Mouse (Mus musculus) large intestine, adult 2 months (tissue): ENCODE data around the gene Speer4c. TPM values are rescaled to one million over a fixed set of nuclear protein-coding genes. Genes with fewer than 3 reads are reported as not detected.
"Not testable (repeated sequence)": the region's sequence is repeated elsewhere in the genome, so short reads cannot be mapped to it uniquely, and the experiment has no call there.

ENCODE experiments used
- DNase-seq: peaks from one replicate; pipeline ENCODE4 v3.0.0-alpha.2; 2012; ENCODE audit warnings: low read depth, low spot score
- WGBS: fragments of 180-500 bp; shearing (Covaris S2); methylation state at CpG from one replicate; pipeline ENCODE4 v1.1.7; 2018; 5-methylcytosine and 5-hydroxymethylcytosine counted together
- polyA plus RNA-seq: library from polyadenylated mRNA; depleted of rRNA; stranded (reverse); fragments of >200 nt; gene quantifications from 2 replicates; pipeline ENCODE4 v1.2.3, GENCODE M21; 2012; rRNA removed

Gene Speer4c
- polyA plus RNA-seq: not detected in 2 replicates

DNA sequence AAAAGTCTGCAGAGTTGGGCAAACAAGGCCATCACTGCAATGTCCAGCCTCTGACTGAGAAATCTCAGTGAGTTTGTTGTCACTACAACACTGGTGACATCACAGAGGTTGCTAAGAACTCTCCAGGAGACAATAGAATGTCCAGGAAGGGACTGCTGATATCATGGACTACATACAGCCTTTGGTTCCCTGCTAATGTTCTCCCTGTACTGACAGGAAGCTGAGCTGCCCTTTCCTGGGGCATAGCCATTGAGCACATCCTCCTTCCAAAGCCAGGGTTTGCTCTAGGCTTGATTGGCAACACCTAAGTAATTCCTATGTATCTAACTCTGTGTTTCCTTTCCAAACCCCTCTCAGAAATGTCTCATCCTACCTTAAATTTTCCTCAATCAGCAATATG is at the start of gene Speer4c:
Gene Speer4c, minus strand, starts transcription at position 101 of the 400 bp plus-strand sequence.
- DNase-seq: not testable (repeated sequence)

DNA sequence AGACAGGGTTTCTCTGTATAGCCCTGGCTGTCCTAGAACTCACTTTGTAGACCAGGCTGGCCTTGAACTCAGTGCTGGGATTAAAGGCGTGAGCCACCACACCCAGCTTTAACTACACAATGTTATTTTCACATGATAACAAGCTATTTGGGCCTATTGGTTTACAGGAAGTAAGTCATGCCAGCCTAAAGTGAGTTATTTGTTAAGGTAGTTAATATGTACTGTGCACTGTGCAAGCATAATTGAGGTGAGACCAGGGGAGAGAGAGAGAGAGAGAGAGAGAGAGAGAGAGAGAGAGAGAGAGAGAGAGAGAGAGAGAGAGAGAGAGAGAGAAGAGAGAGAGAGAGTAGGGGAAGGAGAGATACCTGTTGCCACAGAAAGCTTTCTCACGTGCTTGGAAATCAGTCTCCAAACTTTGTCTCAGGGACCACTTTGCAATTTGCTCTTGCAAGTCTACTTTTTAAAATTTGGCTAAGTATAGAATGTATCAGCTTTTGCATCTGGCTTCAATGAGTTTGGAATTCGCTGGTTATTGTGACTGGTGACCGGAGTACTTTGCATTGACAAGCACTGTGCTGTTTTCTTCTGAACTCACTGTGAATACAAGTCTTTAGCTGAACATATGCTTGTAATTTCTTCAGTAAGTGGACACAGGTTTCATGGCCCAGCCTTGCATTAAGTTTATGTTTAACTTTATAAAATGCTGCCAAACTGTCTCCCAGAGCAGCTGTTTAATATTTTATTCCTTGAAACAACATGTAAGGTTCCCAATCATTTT is 33.6 kb upstream of the Speer4c start:
- DNase-seq: no peak
- WGBS: 44% methylated on average over 4 of the region's 4 CpGs

GRCm38 (mm10) chr5:15734097-15734867 is 20.2 kb upstream of the Speer4c start:
- WGBS: 15% methylated on average over 3 of the region's 3 CpGs
- DNase-seq: peak; percentile 8

DNA sequence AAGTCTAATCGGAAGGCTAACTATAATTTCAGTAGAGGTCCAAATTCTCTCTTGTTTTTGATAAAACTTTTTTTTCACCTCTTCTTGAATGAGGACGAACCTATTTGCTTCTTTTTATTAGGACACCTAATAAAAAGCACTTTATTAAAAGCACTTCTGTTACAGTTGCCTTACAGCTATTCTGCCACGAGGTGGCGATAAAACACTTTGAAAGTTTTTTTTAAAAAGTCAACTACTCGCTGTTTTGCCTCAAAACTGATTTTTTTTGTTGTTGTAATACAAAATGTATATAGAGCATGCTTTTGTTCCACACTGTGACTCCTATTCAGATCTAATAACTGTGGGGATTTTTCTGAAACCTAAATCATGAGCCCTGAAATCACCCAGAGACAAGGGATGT is 11.2 kb downstream of the Speer4c start:
- WGBS: 25% methylated on average over 5 of the region's 5 CpGs
- DNase-seq: not testable (repeated sequence)

- not testable (repeated sequence) for DNase-seq
- 23% methylated on average over 2 of the region's 2 CpGs for WGBS
Measured at GRCm38 (mm10) chr5:15697719-15698118, 16.4 kb downstream of the Speer4c start.

- 73% methylated on average over 4 of the region's 4 CpGs for WGBS
- DNase-seq: not testable (repeated sequence)
Measured at GRCm38 (mm10) chr5:15691849-15692248, 22.2 kb downstream of the Speer4c start.

DNA sequence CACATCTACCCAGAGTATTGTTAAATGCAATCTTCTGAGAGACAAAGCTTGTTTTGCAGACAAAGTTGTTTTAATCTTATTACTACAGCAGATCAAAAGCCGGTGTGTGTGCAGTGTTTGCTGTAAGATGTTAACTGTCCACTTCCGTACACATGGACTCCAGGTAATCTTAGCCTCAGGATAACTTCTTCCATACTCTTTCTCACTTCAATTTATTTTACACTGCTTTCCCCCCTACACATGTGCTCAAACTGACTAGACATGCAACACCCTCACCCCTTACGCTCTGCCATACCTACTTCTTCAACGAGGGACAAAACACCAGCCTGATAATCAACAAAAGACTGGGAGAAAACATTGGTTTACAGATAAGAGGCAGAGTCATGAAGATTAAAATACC is 23.2 kb downstream of the Speer4c start:
- DNase-seq: not testable (repeated sequence)
- 78% methylated on average over 4 of the region's 4 CpGs for WGBS

DNA sequence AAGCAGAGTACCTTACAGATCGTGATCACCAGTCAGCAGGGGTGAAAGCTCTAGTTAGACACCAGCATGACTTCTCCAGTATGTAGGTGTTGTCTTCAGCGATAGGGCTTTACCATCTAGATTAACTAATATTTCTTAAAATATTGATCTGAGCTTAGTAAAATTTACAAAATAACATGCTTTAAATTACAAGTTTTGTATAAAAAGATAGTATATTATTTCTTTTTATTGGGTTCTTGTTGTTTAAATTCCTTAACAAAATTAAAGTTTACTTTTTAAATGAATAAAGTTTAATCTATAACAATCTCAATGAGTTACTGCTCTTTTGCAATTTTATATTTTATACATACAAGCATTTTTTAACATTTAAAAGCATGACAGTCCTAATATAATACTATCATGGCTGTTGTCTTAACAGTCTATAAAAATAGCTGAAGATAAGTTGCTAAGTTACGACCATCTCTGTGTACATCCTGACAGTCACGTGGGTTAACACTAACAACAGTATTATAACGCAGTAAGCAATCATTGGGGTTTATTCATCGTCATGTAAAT is 24.3 kb downstream of the Speer4c start:
- not testable (repeated sequence) for DNase-seq
- WGBS: 53% methylated on average over 6 of the region's 6 CpGs

GRCm38 (mm10) chr5:15688874-15689658 is 25.0 kb downstream of the Speer4c start:
- WGBS: 64% methylated on average over 4 of the region's 4 CpGs
- DNase-seq: not testable (repeated sequence)

DNA sequence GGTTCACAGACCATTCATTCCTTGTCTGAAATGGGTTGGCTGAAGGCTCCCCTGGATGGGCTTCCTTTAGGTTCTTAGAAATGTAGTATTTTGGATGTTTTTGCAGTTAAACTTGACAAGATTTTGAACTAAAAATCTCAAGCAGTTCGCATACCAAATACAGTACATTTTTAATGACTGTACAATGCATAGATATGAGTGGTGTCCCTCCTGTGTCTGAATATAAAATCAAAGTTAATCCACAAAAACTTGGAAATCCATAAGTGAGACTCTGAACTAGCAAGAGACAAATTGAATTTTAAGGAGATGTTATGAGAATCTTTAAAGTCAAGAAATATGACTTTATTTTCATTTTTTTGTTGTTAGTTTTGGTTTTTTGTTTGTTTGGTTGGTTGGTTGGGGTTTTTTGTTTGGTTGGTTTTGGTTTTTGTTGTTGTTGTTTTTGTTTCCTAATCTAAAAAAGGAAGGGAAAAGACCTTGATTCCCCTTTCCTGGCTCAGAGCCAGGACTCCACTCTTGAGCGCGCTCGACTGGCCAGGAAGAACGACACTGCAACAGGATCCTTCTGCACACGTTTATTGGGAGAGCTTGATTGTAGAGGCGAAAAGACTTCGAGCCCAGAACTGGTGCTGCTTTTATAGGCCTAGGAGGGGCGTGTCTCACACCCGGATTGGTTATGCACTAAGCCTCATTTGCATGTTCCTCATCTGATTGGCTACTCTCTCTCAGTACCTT is 32.6 kb downstream of the Speer4c start:
- WGBS: 74% methylated on average over 8 of the region's 10 CpGs
- DNase-seq: not testable (repeated sequence)

GRCm38 (mm10) chr5:15679980-15680949 is 33.8 kb downstream of the Speer4c start:
- WGBS: 64% methylated on average over 13 of the region's 13 CpGs
- not testable (repeated sequence) for DNase-seq

- 67% methylated on average over 2 of the region's 2 CpGs for WGBS
- not testable (repeated sequence) for DNase-seq
Measured at GRCm38 (mm10) chr5:15678907-15679306, 35.2 kb downstream of the Speer4c start.

DNA sequence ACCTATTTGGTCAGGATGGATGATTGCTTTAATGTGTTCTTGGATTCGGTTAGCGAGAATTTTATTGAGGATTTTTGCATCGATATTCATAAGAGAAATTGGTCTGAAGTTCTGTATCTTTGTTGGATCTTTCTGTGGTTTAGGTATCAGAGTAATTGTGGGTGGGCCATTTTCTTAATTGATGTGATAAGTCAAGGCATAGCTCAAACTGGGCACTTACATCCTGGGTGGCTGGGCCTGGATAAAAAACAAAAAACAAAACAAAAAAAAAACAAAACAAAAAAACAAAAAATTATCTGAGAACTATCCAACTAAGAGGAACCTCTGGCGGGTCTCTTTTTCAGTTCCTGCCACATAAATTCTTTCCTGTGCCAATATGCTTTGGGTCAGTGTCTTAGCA is 36.3 kb downstream of the Speer4c start:
- 85% methylated on average over 4 of the region's 4 CpGs for WGBS
- not testable (repeated sequence) for DNase-seq

GRCm38 (mm10) chr5:15674429-15675244 is 39.4 kb downstream of the Speer4c start:
- 93% methylated on average over 5 of the region's 8 CpGs for WGBS
- DNase-seq: not testable (repeated sequence)

GRCm38 (mm10) chr5:15673989-15674388 is 40.1 kb downstream of the Speer4c start:
- 72% methylated on average over 2 of the region's 2 CpGs for WGBS
- not testable (repeated sequence) for DNase-seq

GRCm38 (mm10) chr5:15670789-15671188 is 43.3 kb downstream of the Speer4c start:
- DNase-seq: not testable (repeated sequence)
- 82% methylated on average over 9 of the region's 18 CpGs for WGBS

- 74% methylated on average over 7 of the region's 7 CpGs for WGBS
- not testable (repeated sequence) for DNase-seq
Measured at GRCm38 (mm10) chr5:15663847-15664246, 50.2 kb downstream of the Speer4c start.
